Mouse (Mus musculus): Measurements from ENCODE around the gene Rasgrf2. TPM values are rescaled to one million over a fixed set of nuclear protein-coding genes. Genes with fewer than 3 reads are reported as not detected.

Gene Rasgrf2
- polyA plus RNA-seq, 1 experiment: 0.04 TPM

GRCm38 (mm10) chr13:92130994-92131383, 467 bp downstream of the Rasgrf2 start:
- TF ChIP-seq MYOG (IDR thresholded peaks at IDR 0.05; ENCODE audit: control insufficient read depth, extremely low read depth, insufficient read length) (no peak), CEBPB (IDR thresholded peaks at IDR 0.05; ENCODE audit: low read depth) (no peak), MAX (IDR thresholded peaks at IDR 0.05) (no peak), CTCF (IDR thresholded peaks at IDR 0.05; ENCODE audit: control insufficient read depth, insufficient read depth, insufficient read length) (no peak), USF1 (IDR thresholded peaks at IDR 0.05; ENCODE audit: low read depth) (no peak), FOSL1 (IDR thresholded peaks at IDR 0.05; ENCODE audit: insufficient read depth, low read length, poor library complexity, severe bottlenecking) (no peak), MYOD1 (IDR thresholded peaks at IDR 0.05; ENCODE audit: control insufficient read depth, insufficient read length, low read depth) (no peak)
- Histone ChIP-seq H3K79me2 (ENCODE audit: control insufficient read depth, insufficient read depth) (no peaks in the 10 kb centered on the region), H3K79me3 (ENCODE audit: low read depth) (no peaks in the 10 kb centered on the region), H3K27me3 (ENCODE audit: control insufficient read depth, insufficient read depth, insufficient read length) (peaks cover 11% of the 10 kb centered on the region), H3ac (ENCODE audit: control insufficient read depth, insufficient read length, low read depth) (no peak overlapping the region), H3K36me3 (ENCODE audit: control insufficient read depth, insufficient read depth) (no peaks in the 10 kb centered on the region), H3K4me3 (ENCODE audit: insufficient read depth, poor library complexity, severe bottlenecking) (no peak overlapping the region)

GRCm38 (mm10) chr13:92129877-92130276, 1.6 kb downstream of the Rasgrf2 start:
- Histone ChIP-seq H3K36me3 (ENCODE audit: control insufficient read depth, insufficient read depth) (no peaks in the 10 kb centered on the region), H3K79me3 (ENCODE audit: low read depth) (no peaks in the 10 kb centered on the region), H3K79me2 (ENCODE audit: control insufficient read depth, insufficient read depth) (no peaks in the 10 kb centered on the region), H3K4me3 (ENCODE audit: insufficient read depth, poor library complexity, severe bottlenecking) (no peak overlapping the region), H3K27me3 (ENCODE audit: control insufficient read depth, insufficient read depth, insufficient read length) (peaks cover 11% of the 10 kb centered on the region), H3ac (ENCODE audit: control insufficient read depth, insufficient read length, low read depth) (no peak overlapping the region)
- TF ChIP-seq MYOG (IDR thresholded peaks at IDR 0.05; ENCODE audit: control insufficient read depth, extremely low read depth, insufficient read length) (no peak), MYOD1 (IDR thresholded peaks at IDR 0.05; ENCODE audit: control insufficient read depth, insufficient read length, low read depth) (no peak), CEBPB (IDR thresholded peaks at IDR 0.05; ENCODE audit: low read depth) (no peak), CTCF (IDR thresholded peaks at IDR 0.05; ENCODE audit: control insufficient read depth, insufficient read depth, insufficient read length) (no peak), MAX (IDR thresholded peaks at IDR 0.05) (no peak), FOSL1 (IDR thresholded peaks at IDR 0.05; ENCODE audit: insufficient read depth, low read length, poor library complexity, severe bottlenecking) (no peak), USF1 (IDR thresholded peaks at IDR 0.05; ENCODE audit: low read depth) (no peak)

GRCm38 (mm10) chr13:92125902-92126301, 5.6 kb downstream of the Rasgrf2 start:
- no peaks in the 10 kb centered on the region for H3K36me3 ChIP-seq (ENCODE audit: control insufficient read depth, insufficient read depth)
- no peak for TF ChIP-seq USF1 (IDR thresholded peaks at IDR 0.05; ENCODE audit: low read depth)
- TF ChIP-seq CEBPB (IDR thresholded peaks at IDR 0.05; ENCODE audit: low read depth): no peak
- no peak for TF ChIP-seq MYOG (IDR thresholded peaks at IDR 0.05; ENCODE audit: control insufficient read depth, extremely low read depth, insufficient read length)
- no peak overlapping the region for H3K4me3 ChIP-seq (ENCODE audit: insufficient read depth, poor library complexity, severe bottlenecking)
- H3K79me2 ChIP-seq (ENCODE audit: control insufficient read depth, insufficient read depth): no peaks in the 10 kb centered on the region
- H3ac ChIP-seq (ENCODE audit: control insufficient read depth, insufficient read length, low read depth): no peak overlapping the region
- H3K27me3 ChIP-seq (ENCODE audit: control insufficient read depth, insufficient read depth, insufficient read length): peaks cover under 1% of the 10 kb centered on the region
- no peaks in the 10 kb centered on the region for H3K79me3 ChIP-seq (ENCODE audit: low read depth)

- Histone ChIP-seq H3K79me2 (ENCODE audit: control insufficient read depth, insufficient read depth) (no peaks in the 10 kb centered on the region), H3K79me3 (ENCODE audit: low read depth) (no peaks in the 10 kb centered on the region), H3K27me3 (ENCODE audit: control insufficient read depth, insufficient read depth, insufficient read length) (no peaks in the 10 kb centered on the region), H3K4me3 (ENCODE audit: insufficient read depth, poor library complexity, severe bottlenecking) (no peak overlapping the region), H3ac (ENCODE audit: control insufficient read depth, insufficient read length, low read depth) (no peak overlapping the region), H3K36me3 (ENCODE audit: control insufficient read depth, insufficient read depth) (no peaks in the 10 kb centered on the region)
- TF ChIP-seq MYOG (IDR thresholded peaks at IDR 0.05; ENCODE audit: control insufficient read depth, extremely low read depth, insufficient read length) (no peak), MAX (IDR thresholded peaks at IDR 0.05) (no peak), CTCF (IDR thresholded peaks at IDR 0.05; ENCODE audit: control insufficient read depth, insufficient read depth, insufficient read length) (no peak), FOSL1 (IDR thresholded peaks at IDR 0.05; ENCODE audit: insufficient read depth, low read length, poor library complexity, severe bottlenecking) (no peak), CEBPB (IDR thresholded peaks at IDR 0.05; ENCODE audit: low read depth) (no peak), MYOD1 (IDR thresholded peaks at IDR 0.05; ENCODE audit: control insufficient read depth, insufficient read length, low read depth) (no peak), USF1 (IDR thresholded peaks at IDR 0.05; ENCODE audit: low read depth) (no peak)
Observed at GRCm38 (mm10) chr13:92119623-92120022, 11.8 kb downstream of the Rasgrf2 start.

- no peak overlapping the region for H3ac ChIP-seq (ENCODE audit: control insufficient read depth, insufficient read length, low read depth)
- no peaks in the 10 kb centered on the region for H3K27me3 ChIP-seq (ENCODE audit: control insufficient read depth, insufficient read depth, insufficient read length)
- H3K4me3 ChIP-seq (ENCODE audit: insufficient read depth, poor library complexity, severe bottlenecking): no peak overlapping the region
- no peaks in the 10 kb centered on the region for H3K36me3 ChIP-seq (ENCODE audit: control insufficient read depth, insufficient read depth)
- H3K79me3 ChIP-seq (ENCODE audit: low read depth): no peaks in the 10 kb centered on the region
- H3K79me2 ChIP-seq (ENCODE audit: control insufficient read depth, insufficient read depth): no peaks in the 10 kb centered on the region
- TF ChIP-seq USF1 (IDR thresholded peaks at IDR 0.05; ENCODE audit: low read depth) (no peak), MYOG (IDR thresholded peaks at IDR 0.05; ENCODE audit: control insufficient read depth, extremely low read depth, insufficient read length) (no peak), FOSL1 (IDR thresholded peaks at IDR 0.05; ENCODE audit: insufficient read depth, low read length, poor library complexity, severe bottlenecking) (no peak), CTCF (IDR thresholded peaks at IDR 0.05; ENCODE audit: control insufficient read depth, insufficient read depth, insufficient read length) (no peak), MAX (IDR thresholded peaks at IDR 0.05) (no peak), MYOD1 (IDR thresholded peaks at IDR 0.05; ENCODE audit: control insufficient read depth, insufficient read length, low read depth) (no peak), CEBPB (IDR thresholded peaks at IDR 0.05; ENCODE audit: low read depth) (no peak)
Observed at GRCm38 (mm10) chr13:92114076-92114475, 17.4 kb downstream of the Rasgrf2 start.

GRCm38 (mm10) chr13:92108237-92108636, 23.2 kb downstream of the Rasgrf2 start:
- no peak for TF ChIP-seq USF1 (IDR thresholded peaks at IDR 0.05; ENCODE audit: low read depth)
- no peak for TF ChIP-seq MYOG (IDR thresholded peaks at IDR 0.05; ENCODE audit: control insufficient read depth, extremely low read depth, insufficient read length)
- no peak for TF ChIP-seq MAX (IDR thresholded peaks at IDR 0.05)
- H3K27me3 ChIP-seq (ENCODE audit: control insufficient read depth, insufficient read depth, insufficient read length): no peaks in the 10 kb centered on the region
- no peak overlapping the region for H3ac ChIP-seq (ENCODE audit: control insufficient read depth, insufficient read length, low read depth)
- H3K79me3 ChIP-seq (ENCODE audit: low read depth): no peaks in the 10 kb centered on the region
- no peaks in the 10 kb centered on the region for H3K79me2 ChIP-seq (ENCODE audit: control insufficient read depth, insufficient read depth)
- no peak overlapping the region for H3K4me3 ChIP-seq (ENCODE audit: insufficient read depth, poor library complexity, severe bottlenecking)
- no peaks in the 10 kb centered on the region for H3K36me3 ChIP-seq (ENCODE audit: control insufficient read depth, insufficient read depth)

All from C2C12 (cell line).